Mouse (Mus musculus): ENCODE data around the gene Gimap1.

DNA sequence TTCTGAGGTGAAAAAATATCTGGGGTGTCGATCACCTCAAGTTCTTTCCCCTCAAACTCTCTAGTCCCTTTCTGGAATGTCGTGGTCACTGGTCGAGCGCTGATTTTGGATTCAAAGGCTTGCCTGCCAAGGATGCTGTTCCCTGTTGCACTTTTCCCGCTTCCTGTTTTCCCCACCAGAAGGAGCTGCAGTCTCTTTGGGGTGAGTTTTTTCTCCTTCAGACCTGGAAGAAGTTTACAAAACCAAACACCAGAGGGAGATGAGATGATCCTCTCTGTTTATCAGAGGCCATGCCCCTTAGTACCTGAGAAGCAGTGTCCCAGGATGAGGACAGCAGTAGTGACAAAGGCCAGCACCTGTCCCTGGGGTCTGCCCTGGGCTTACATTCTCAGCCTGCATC is 36.3 kb upstream of the Gimap1 start:
- TF ChIP-seq CTCF (IDR thresholded peaks at IDR 0.05; ENCODE audit: control insufficient read depth, insufficient read depth, insufficient read length) (no peak), CEBPB (IDR thresholded peaks at IDR 0.05; ENCODE audit: low read depth) (no peak), MAX (IDR thresholded peaks at IDR 0.05) (no peak)
